Mouse (Mus musculus): ENCODE data around the gene BC055324. TPM values are rescaled to one million over a fixed set of nuclear protein-coding genes. Genes with fewer than 3 reads are reported as not detected.
"Not testable (repeated sequence)": the region's sequence is repeated elsewhere in the genome, so short reads cannot be mapped to it uniquely, and the experiment has no call there.

BC055324 gene
- polyA plus RNA-seq (2012; ENCODE audit: insufficient read depth, insufficient read length, missing spikeins), result 7.6 and 8.3 TPM in 2 replicates

- no peaks in the 10 kb centered on the region for H3K4me1 ChIP-seq (ENCODE audit: control insufficient read depth, insufficient read depth, low read length)
- peak within 1 kb of the TSS; percentile 85 for H3K4me3 ChIP-seq (ENCODE audit: insufficient read depth, low read length)
- TF ChIP-seq CTCF (IDR thresholded peaks at IDR 0.05; ENCODE audit: low read depth, low read length), result no peak
- H3K27ac ChIP-seq (ENCODE audit: insufficient read depth, low read depth, low read length), result peak within 1 kb of the TSS; percentile 49
Observed at GRCm38 (mm10) chr1:163994721-163995608, at the start of gene BC055324, which contains the start of gene Mettl18. Gene BC055324, minus strand, starts transcription at chr1:163994796. Gene Mettl18, plus strand, starts transcription at chr1:163994889.

GRCm38 (mm10) chr1:164043549-164043948 lies 49.0 kb upstream of the BC055324 start:
- H3K27ac ChIP-seq (ENCODE audit: insufficient read depth, low read depth, low read length), result no peak overlapping the region
- H3K4me1 ChIP-seq (ENCODE audit: control insufficient read depth, insufficient read depth, low read length), result no peaks in the 10 kb centered on the region
- TF ChIP-seq CTCF (IDR thresholded peaks at IDR 0.05; ENCODE audit: low read depth, low read length) (no peak), POLR2A (IDR thresholded peaks at IDR 0.05; ENCODE audit: borderline replicate concordance, low read depth, low read length) (no peak)
- H3K4me3 ChIP-seq (ENCODE audit: insufficient read depth, low read length), result no peak overlapping the region

- Histone ChIP-seq H3K4me1 (ENCODE audit: control insufficient read depth, insufficient read depth, low read length) (no peaks in the 10 kb centered on the region), H3K4me3 (ENCODE audit: insufficient read depth, low read length) (no peak overlapping the region), H3K27ac (ENCODE audit: insufficient read depth, low read depth, low read length) (no peak overlapping the region)
- TF ChIP-seq CTCF (IDR thresholded peaks at IDR 0.05; ENCODE audit: low read depth, low read length), result no peak
- TF ChIP-seq POLR2A (IDR thresholded peaks at IDR 0.05; ENCODE audit: borderline replicate concordance, low read depth, low read length), result no peak
Observed at GRCm38 (mm10) chr1:164040385-164041135, 46.0 kb upstream of the BC055324 start.

- H3K4me1 ChIP-seq (ENCODE audit: control insufficient read depth, insufficient read depth, low read length), result no peaks in the 10 kb centered on the region
- TF ChIP-seq CTCF (IDR thresholded peaks at IDR 0.05; ENCODE audit: low read depth, low read length), result no peak
- H3K4me3 ChIP-seq (ENCODE audit: insufficient read depth, low read length), result no peak overlapping the region
- H3K27ac ChIP-seq (ENCODE audit: insufficient read depth, low read depth, low read length), result no peak overlapping the region
Observed at GRCm38 (mm10) chr1:164027416-164027815, 32.8 kb upstream of the BC055324 start.

- no peaks in the 10 kb centered on the region for H3K4me1 ChIP-seq (ENCODE audit: control insufficient read depth, insufficient read depth, low read length)
- no peak overlapping the region for H3K27ac ChIP-seq (ENCODE audit: insufficient read depth, low read depth, low read length)
- no peak for TF ChIP-seq POLR2A (IDR thresholded peaks at IDR 0.05; ENCODE audit: borderline replicate concordance, low read depth, low read length)
- no peak for TF ChIP-seq CTCF (IDR thresholded peaks at IDR 0.05; ENCODE audit: low read depth, low read length)
- H3K4me3 ChIP-seq (ENCODE audit: insufficient read depth, low read length), result no peak overlapping the region
Observed at GRCm38 (mm10) chr1:164025685-164026084, 31.1 kb upstream of the BC055324 start.

- H3K4me3 ChIP-seq (ENCODE audit: insufficient read depth, low read length); H3K4me1 ChIP-seq (ENCODE audit: control insufficient read depth, insufficient read depth, low read length); H3K27ac ChIP-seq (ENCODE audit: insufficient read depth, low read depth, low read length): not testable (repeated sequence)
Observed at GRCm38 (mm10) chr1:164022106-164022505, 27.5 kb upstream of the BC055324 start.

GRCm38 (mm10) chr1:164020746-164021145 lies 26.1 kb upstream of the BC055324 start:
- not testable (repeated sequence) for H3K27ac ChIP-seq (ENCODE audit: insufficient read depth, low read depth, low read length); H3K4me1 ChIP-seq (ENCODE audit: control insufficient read depth, insufficient read depth, low read length); H3K4me3 ChIP-seq (ENCODE audit: insufficient read depth, low read length)

- Histone ChIP-seq H3K4me1 (ENCODE audit: control insufficient read depth, insufficient read depth, low read length) (no peaks in the 10 kb centered on the region), H3K27ac (ENCODE audit: insufficient read depth, low read depth, low read length) (no peak overlapping the region), H3K4me3 (ENCODE audit: insufficient read depth, low read length) (no peak overlapping the region)
- TF ChIP-seq POLR2A (IDR thresholded peaks at IDR 0.05; ENCODE audit: borderline replicate concordance, low read depth, low read length), result no peak
- TF ChIP-seq CTCF (IDR thresholded peaks at IDR 0.05; ENCODE audit: low read depth, low read length), result no peak
Observed at GRCm38 (mm10) chr1:164019789-164020188, 25.2 kb upstream of the BC055324 start.

GRCm38 (mm10) chr1:164018221-164018896 lies 23.8 kb upstream of the BC055324 start:
- Histone ChIP-seq H3K4me1 (ENCODE audit: control insufficient read depth, insufficient read depth, low read length) (peaks cover 7% of the 10 kb centered on the region; the same call in 1 of the 2 replicates), H3K27ac (ENCODE audit: insufficient read depth, low read depth, low read length) (no peak overlapping the region), H3K4me3 (ENCODE audit: insufficient read depth, low read length) (no peak overlapping the region)
- TF ChIP-seq POLR2A (IDR thresholded peaks at IDR 0.05; ENCODE audit: borderline replicate concordance, low read depth, low read length) (no peak), CTCF (IDR thresholded peaks at IDR 0.05; ENCODE audit: low read depth, low read length) (no peak)

GRCm38 (mm10) chr1:164014616-164015015 lies 20.0 kb upstream of the BC055324 start:
- Histone ChIP-seq H3K27ac (ENCODE audit: insufficient read depth, low read depth, low read length) (no peak overlapping the region), H3K4me1 (ENCODE audit: control insufficient read depth, insufficient read depth, low read length) (peaks cover 7% of the 10 kb centered on the region; the same call in 1 of the 2 replicates), H3K4me3 (ENCODE audit: insufficient read depth, low read length) (no peak overlapping the region)
- TF ChIP-seq POLR2A (IDR thresholded peaks at IDR 0.05; ENCODE audit: borderline replicate concordance, low read depth, low read length) (no peak), CTCF (IDR thresholded peaks at IDR 0.05; ENCODE audit: low read depth, low read length) (no peak)

Data from bone marrow macrophage, adult 2 months (primary cell).